Mouse (Mus musculus): ENCODE results near the gene Aff1. TPM values are rescaled to one million over a fixed set of nuclear protein-coding genes. Genes with fewer than 3 reads are reported as not detected.

The Aff1 gene
- total and polyA plus RNA-seq, 2 experiments from 2014 or later: 2.6 to 4.0 TPM

GRCm38 (mm10) chr5:103749465-103750285 lies 57.5 kb downstream of the Aff1 start:
- Histone ChIP-seq H3K9ac (replicated peaks; ENCODE audit: low read length) (no peak overlapping the region), H3K4me2 (ENCODE audit: low read depth, low read length) (no peak overlapping the region), H3K27ac (no peak overlapping the region), H3K27me3 (ENCODE audit: insufficient read depth, low read length) (no peaks in the 10 kb centered on the region), H3K4me3 (ENCODE audit: low read length) (no peak overlapping the region), H3K36me3 (ENCODE audit: insufficient read depth, low read length) (no peaks in the 10 kb centered on the region), H3K9me3 (ENCODE audit: low read length) (no peaks in the 10 kb centered on the region), H3K4me1 (ENCODE audit: insufficient read depth, low read length) (no peaks in the 10 kb centered on the region)
- DNase-seq (ENCODE audit: low spot score) (no peak), ATAC-seq (no peak)
- TF ChIP-seq CTCF (IDR thresholded peaks at IDR 0.05; ENCODE audit: low read depth): no peak
- WGBS: 54% methylated on average over 7 of the region's 7 CpGs

- no peak for ATAC-seq
- no peak for TF ChIP-seq CTCF (IDR thresholded peaks at IDR 0.05; ENCODE audit: low read depth)
- Histone ChIP-seq H3K4me3 (ENCODE audit: low read length) (peak overlapping the region; percentile 59), H3K36me3 (ENCODE audit: insufficient read depth, low read length) (no peaks in the 10 kb centered on the region), H3K27me3 (ENCODE audit: insufficient read depth, low read length) (no peaks in the 10 kb centered on the region), H3K27ac (peak overlapping the region; percentile 93; the same call in 1 of the 2 replicates), H3K4me2 (ENCODE audit: low read depth, low read length) (peak overlapping the region; percentile 56), H3K9me3 (ENCODE audit: low read length) (no peaks in the 10 kb centered on the region), H3K4me1 (ENCODE audit: insufficient read depth, low read length) (no peaks in the 10 kb centered on the region), H3K9ac (replicated peaks; ENCODE audit: low read length) (peak overlapping the region; percentile 63)
- 4% methylated on average over 23 of the region's 23 CpGs for WGBS
- DNase-seq (ENCODE audit: low spot score): no peak
These were observed 60.7 kb downstream of the Aff1 start for GRCm38 (mm10) chr5:103752665-103753510.

- Histone ChIP-seq H3K4me3 (ENCODE audit: low read length) (peak overlapping the region; percentile 59), H3K4me1 (ENCODE audit: insufficient read depth, low read length) (no peaks in the 10 kb centered on the region), H3K36me3 (ENCODE audit: insufficient read depth, low read length) (no peaks in the 10 kb centered on the region), H3K4me2 (ENCODE audit: low read depth, low read length) (peak overlapping the region; percentile 56), H3K9ac (replicated peaks; ENCODE audit: low read length) (peak overlapping the region; percentile 63), H3K27ac (peak overlapping the region; percentile 93), H3K27me3 (ENCODE audit: insufficient read depth, low read length) (no peaks in the 10 kb centered on the region), H3K9me3 (ENCODE audit: low read length) (no peaks in the 10 kb centered on the region)
- TF ChIP-seq CTCF (IDR thresholded peaks at IDR 0.05; ENCODE audit: low read depth): no peak
- under 1% methylated on average over 62 of the region's 86 CpGs for WGBS
- DNase-seq (ENCODE audit: low spot score) (peak; percentile 89), ATAC-seq (peak; percentile 96)
These were observed 61.5 kb downstream of the Aff1 start for GRCm38 (mm10) chr5:103753511-103754329.

- Histone ChIP-seq H3K9me3 (ENCODE audit: low read length) (no peaks in the 10 kb centered on the region), H3K36me3 (ENCODE audit: insufficient read depth, low read length) (no peaks in the 10 kb centered on the region), H3K4me2 (ENCODE audit: low read depth, low read length) (peak overlapping the region; percentile 56), H3K4me3 (ENCODE audit: low read length) (peak overlapping the region; percentile 59), H3K9ac (replicated peaks; ENCODE audit: low read length) (peak overlapping the region; percentile 63), H3K27ac (peak overlapping the region; percentile 93), H3K4me1 (ENCODE audit: insufficient read depth, low read length) (no peaks in the 10 kb centered on the region), H3K27me3 (ENCODE audit: insufficient read depth, low read length) (no peaks in the 10 kb centered on the region)
- peak; percentile 47 for DNase-seq (ENCODE audit: low spot score)
- 3% methylated on average over 29 of the region's 42 CpGs for WGBS
- no peak for TF ChIP-seq CTCF (IDR thresholded peaks at IDR 0.05; ENCODE audit: low read depth)
- peak; percentile 57; the same call in 1 of the 2 replicates for ATAC-seq
These were observed 62.4 kb downstream of the Aff1 start for GRCm38 (mm10) chr5:103754330-103755134.

GRCm38 (mm10) chr5:103755135-103755487 lies 62.9 kb downstream of the Aff1 start:
- Histone ChIP-seq H3K9ac (replicated peaks; ENCODE audit: low read length) (peak overlapping the region; percentile 63; the same call in 1 of the 2 replicates), H3K36me3 (ENCODE audit: insufficient read depth, low read length) (no peaks in the 10 kb centered on the region), H3K9me3 (ENCODE audit: low read length) (no peaks in the 10 kb centered on the region), H3K27ac (no peak overlapping the region), H3K27me3 (ENCODE audit: insufficient read depth, low read length) (no peaks in the 10 kb centered on the region), H3K4me1 (ENCODE audit: insufficient read depth, low read length) (peaks cover 3% of the 10 kb centered on the region; the same call in 1 of the 2 replicates), H3K4me3 (ENCODE audit: low read length) (peak overlapping the region; percentile 59), H3K4me2 (ENCODE audit: low read depth, low read length) (peak overlapping the region; percentile 56)
- TF ChIP-seq CTCF (IDR thresholded peaks at IDR 0.05; ENCODE audit: low read depth): no peak
- no peak for DNase-seq (ENCODE audit: low spot score)
- 43% methylated on average over 3 of the region's 3 CpGs for WGBS
- ATAC-seq: no peak
